Mouse (Mus musculus): Measurements from ENCODE around the gene Fibp. TPM values are rescaled to one million over a fixed set of nuclear protein-coding genes. Genes with fewer than 3 reads are reported as not detected.

Gene Fibp
- polyA plus RNA-seq, 1 experiment from 2014 or later: 164 TPM

GRCm38 (mm10) chr19:5433951-5434350, 26.5 kb upstream of the Fibp start:
- Histone ChIP-seq H3K4me1 (replicated peaks) (peaks cover 17% of the 10 kb centered on the region), H3K9me3 (no peaks in the 10 kb centered on the region), H3K4me2 (peak overlapping the region; percentile 57), H3K36me3 (peaks cover 5% of the 10 kb centered on the region; the same call in 1 of the 2 replicates), H3K4me3 (no peak overlapping the region), H3K27me3 (peaks cover 8% of the 10 kb centered on the region; the same call in 1 of the 2 replicates), H3K27ac (replicated peaks) (peak overlapping the region; percentile 53; the same call in 1 of the 2 replicates), H3K9ac (0 out of 2 replicates have a peak overlapping the region, but pooled peaks have one; percentile 60)
- no peak for ATAC-seq (ENCODE audit: low read depth)
- 65% methylated on average over 7 of the region's 7 CpGs for WGBS

- WGBS: 66% methylated on average over 9 of the region's 9 CpGs
- Histone ChIP-seq H3K4me1 (replicated peaks) (peaks cover 18% of the 10 kb centered on the region), H3K9me3 (peaks cover 4% of the 10 kb centered on the region; the same call in 1 of the 2 replicates), H3K4me3 (no peak overlapping the region), H3K4me2 (no peak overlapping the region), H3K27me3 (peaks cover 60% of the 10 kb centered on the region), H3K36me3 (no peaks in the 10 kb centered on the region), H3K9ac (no peak overlapping the region), H3K27ac (replicated peaks) (no peak overlapping the region)
- ATAC-seq (ENCODE audit: low read depth): no peak
These were observed 16.0 kb upstream of the Fibp start for GRCm38 (mm10) chr19:5444371-5444908.

- no peak overlapping the region for H3K27ac ChIP-seq (replicated peaks)
- peaks cover 4% of the 10 kb centered on the region; the same call in 1 of the 2 replicates for H3K9me3 ChIP-seq
- WGBS: 39% methylated on average over 7 of the region's 7 CpGs
- H3K4me1 ChIP-seq (replicated peaks): peaks cover 18% of the 10 kb centered on the region
- ATAC-seq (ENCODE audit: low read depth): no peak
- peaks cover 65% of the 10 kb centered on the region for H3K27me3 ChIP-seq
- H3K4me2 ChIP-seq: no peak overlapping the region
- no peaks in the 10 kb centered on the region for H3K36me3 ChIP-seq
- H3K9ac ChIP-seq: no peak overlapping the region
- no peak overlapping the region for H3K4me3 ChIP-seq
These were observed 15.5 kb upstream of the Fibp start for GRCm38 (mm10) chr19:5444954-5445353.

GRCm38 (mm10) chr19:5445747-5446146, 14.7 kb upstream of the Fibp start:
- Histone ChIP-seq H3K27me3 (peaks cover 73% of the 10 kb centered on the region), H3K9ac (no peak overlapping the region), H3K4me3 (no peak overlapping the region), H3K9me3 (no peaks in the 10 kb centered on the region; the same call in 1 of the 2 replicates), H3K4me1 (replicated peaks) (peaks cover 18% of the 10 kb centered on the region), H3K27ac (replicated peaks) (no peak overlapping the region), H3K4me2 (no peak overlapping the region), H3K36me3 (no peaks in the 10 kb centered on the region)
- no peak for ATAC-seq (ENCODE audit: low read depth)
- WGBS: 88% methylated on average over 5 of the region's 5 CpGs

GRCm38 (mm10) chr19:5447515-5448353, 12.7 kb upstream of the Fibp start, which contains the start of gene Fosl1:
Gene Fosl1, plus strand, starts transcription at chr19:5447547.
- Histone ChIP-seq H3K4me1 (replicated peaks) (peaks cover 18% of the 10 kb centered on the region), H3K4me3 (peak within 1 kb of the TSS; percentile 51), H3K27me3 (peaks cover 84% of the 10 kb centered on the region)

GRCm38 (mm10) chr19:5448354-5449150, 11.9 kb upstream of the Fibp start:
- WGBS: 8% methylated on average over 32 of the region's 36 CpGs
- Histone ChIP-seq H3K36me3 (no peaks in the 10 kb centered on the region), H3K4me2 (peak overlapping the region; percentile 90), H3K9me3 (no peaks in the 10 kb centered on the region; the same call in 1 of the 2 replicates), H3K27me3 (peaks cover 83% of the 10 kb centered on the region), H3K27ac (replicated peaks) (no peak overlapping the region), H3K9ac (peak overlapping the region; percentile 57; the same call in 1 of the 2 replicates), H3K4me3 (peak overlapping the region; percentile 51), H3K4me1 (replicated peaks) (peaks cover 18% of the 10 kb centered on the region)
- peak; percentile 18; the same call in 1 of the 2 replicates for ATAC-seq (ENCODE audit: low read depth)

More at GRCm38 (mm10) chr19:5447515-5448353, 12.7 kb upstream of the Fibp start, which contains the start of gene Fosl1:
- peak; percentile 62 for ATAC-seq (ENCODE audit: low read depth)
- H3K9ac ChIP-seq: peak within 1 kb of the TSS; percentile 57
- no peaks in the 10 kb centered on the region for H3K36me3 ChIP-seq
- H3K9me3 ChIP-seq: no peaks in the 10 kb centered on the region; the same call in 1 of the 2 replicates
- H3K27ac ChIP-seq (replicated peaks): no peak within 1 kb of the TSS
- WGBS: under 1% methylated on average over 69 of the region's 70 CpGs
- peak within 1 kb of the TSS; percentile 90 for H3K4me2 ChIP-seq

GRCm38 (mm10) chr19:5449673-5450072, 10.7 kb upstream of the Fibp start:
- peaks cover 28% of the 10 kb centered on the region for H3K4me1 ChIP-seq (replicated peaks)
- peaks cover 72% of the 10 kb centered on the region for H3K27me3 ChIP-seq
- no peak overlapping the region for H3K27ac ChIP-seq (replicated peaks)
- WGBS: 77% methylated on average over 3 of the region's 3 CpGs
- peaks cover 10% of the 10 kb centered on the region for H3K36me3 ChIP-seq
- no peak overlapping the region for H3K4me2 ChIP-seq
- no peak for ATAC-seq (ENCODE audit: low read depth)
- H3K4me3 ChIP-seq: no peak overlapping the region
- no peaks in the 10 kb centered on the region; the same call in 1 of the 2 replicates for H3K9me3 ChIP-seq
- no peak overlapping the region for H3K9ac ChIP-seq

GRCm38 (mm10) chr19:5451766-5452165, 8.6 kb upstream of the Fibp start:
- H3K27ac ChIP-seq (replicated peaks): no peak overlapping the region
- no peak overlapping the region for H3K9ac ChIP-seq
- H3K4me2 ChIP-seq: no peak overlapping the region
- 79% methylated on average over 6 of the region's 6 CpGs for WGBS
- H3K9me3 ChIP-seq: no peaks in the 10 kb centered on the region; the same call in 1 of the 2 replicates
- peaks cover 10% of the 10 kb centered on the region for H3K36me3 ChIP-seq
- peaks cover 48% of the 10 kb centered on the region for H3K4me1 ChIP-seq (replicated peaks)
- ATAC-seq (ENCODE audit: low read depth): no peak
- no peak overlapping the region for H3K4me3 ChIP-seq
- H3K27me3 ChIP-seq: peaks cover 51% of the 10 kb centered on the region

GRCm38 (mm10) chr19:5455037-5455436, 5.4 kb upstream of the Fibp start:
- H3K27me3 ChIP-seq: peaks cover 31% of the 10 kb centered on the region
- H3K9me3 ChIP-seq: no peaks in the 10 kb centered on the region
- no peak overlapping the region for H3K27ac ChIP-seq (replicated peaks)
- WGBS: 84% methylated on average over 12 of the region's 12 CpGs
- peaks cover 45% of the 10 kb centered on the region for H3K4me1 ChIP-seq (replicated peaks)
- no peak for ATAC-seq (ENCODE audit: low read depth)
- peak overlapping the region; percentile 98 for H3K4me2 ChIP-seq
- peaks cover 10% of the 10 kb centered on the region for H3K36me3 ChIP-seq
- H3K9ac ChIP-seq: peak overlapping the region; percentile 92
- H3K4me3 ChIP-seq: peak overlapping the region; percentile 76

- H3K4me1 ChIP-seq (replicated peaks): peaks cover 46% of the 10 kb centered on the region
- no peak for ATAC-seq (ENCODE audit: low read depth)
- H3K27ac ChIP-seq (replicated peaks): 0 out of 2 replicates have a peak overlapping the region, but pooled peaks have one; percentile 23
- peak overlapping the region; percentile 76 for H3K4me3 ChIP-seq
- peaks cover 10% of the 10 kb centered on the region for H3K36me3 ChIP-seq
- H3K9ac ChIP-seq: peak overlapping the region; percentile 92
- WGBS: 63% methylated on average over 8 of the region's 8 CpGs
- H3K27me3 ChIP-seq: peaks cover 26% of the 10 kb centered on the region
- peak overlapping the region; percentile 98 for H3K4me2 ChIP-seq
- no peaks in the 10 kb centered on the region for H3K9me3 ChIP-seq
These were observed 4.8 kb upstream of the Fibp start for GRCm38 (mm10) chr19:5455568-5455967.

- Histone ChIP-seq H3K9me3 (no peaks in the 10 kb centered on the region), H3K4me1 (replicated peaks) (peaks cover 53% of the 10 kb centered on the region), H3K4me2 (peak overlapping the region; percentile 98), H3K36me3 (peaks cover 10% of the 10 kb centered on the region), H3K4me3 (peak overlapping the region; percentile 76), H3K9ac (peak overlapping the region; percentile 92), H3K27me3 (peaks cover 18% of the 10 kb centered on the region), H3K27ac (replicated peaks) (peak overlapping the region; percentile 97)
- 3% methylated on average over 26 of the region's 26 CpGs for WGBS
- ATAC-seq (ENCODE audit: low read depth): no peak
These were observed 4.0 kb upstream of the Fibp start for GRCm38 (mm10) chr19:5456241-5456921.
